Mouse (Mus musculus): ENCODE results near the gene Dhx32.

DNA sequence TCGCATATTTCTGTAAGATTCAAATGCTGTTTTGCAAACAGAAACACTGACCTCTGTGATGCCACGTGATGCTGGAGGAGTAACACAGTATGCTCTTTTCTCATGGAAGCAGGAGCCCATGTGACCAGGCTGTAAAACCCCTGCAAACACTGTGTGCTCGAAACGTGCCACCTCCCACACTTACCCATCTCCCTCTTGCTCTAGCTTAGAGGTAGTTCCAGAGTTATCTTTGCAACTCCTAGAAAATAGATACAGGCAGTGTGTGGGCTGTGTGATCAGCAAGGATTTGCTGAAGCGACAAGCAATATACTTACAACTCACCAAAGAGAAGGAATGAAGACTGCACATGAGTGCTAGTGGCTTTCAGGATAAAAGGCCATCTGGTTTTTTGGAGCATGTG, 14.0 kb downstream of the Dhx32 start:
- TF ChIP-seq GATA1 (IDR thresholded peaks at IDR 0.05; ENCODE audit: borderline replicate concordance, low read length) (no peak), FLI1 (IDR thresholded peaks at IDR 0.05; ENCODE audit: low read length) (no peak)
